Mouse (Mus musculus): Measurements from ENCODE around the gene Tppp3. TPM values are rescaled to one million over a fixed set of nuclear protein-coding genes. Genes with fewer than 3 reads are reported as not detected.

Gene Tppp3
- polyA plus RNA-seq, 1 experiment from 2014 or later, result 63.6 TPM

- peak; percentile 19; the same call in 1 of the 2 replicates for ATAC-seq (ENCODE audit: borderline replicate concordance, extremely low read depth, low FRiP score, low TSS enrichment)
- Histone ChIP-seq H3K36me3 (no peaks in the 10 kb centered on the region), H3K4me3 (no peak overlapping the region), H3K9ac (no peak overlapping the region), H3K4me1 (no peaks in the 10 kb centered on the region), H3K9me3 (no peaks in the 10 kb centered on the region), H3K4me2 (no peak overlapping the region), H3K27ac (no peak overlapping the region), H3K27me3 (no peaks in the 10 kb centered on the region)
- 4% methylated on average over 6 of the region's 6 CpGs for WGBS
Observed at GRCm38 (mm10) chr8:105441433-105441832, 29.9 kb downstream of the Tppp3 start.

GRCm38 (mm10) chr8:105438865-105439264 is 32.5 kb downstream of the Tppp3 start:
- H3K27ac ChIP-seq, result no peak overlapping the region
- no peaks in the 10 kb centered on the region for H3K9me3 ChIP-seq
- no peaks in the 10 kb centered on the region for H3K27me3 ChIP-seq
- no peak overlapping the region for H3K4me3 ChIP-seq
- ATAC-seq (ENCODE audit: borderline replicate concordance, extremely low read depth, low FRiP score, low TSS enrichment), result no peak
- H3K36me3 ChIP-seq, result no peaks in the 10 kb centered on the region
- H3K4me1 ChIP-seq, result peaks cover 2% of the 10 kb centered on the region; the same call in 1 of the 2 replicates
- WGBS, result 43% methylated on average over 5 of the region's 5 CpGs
- no peak overlapping the region for H3K4me2 ChIP-seq
- no peak overlapping the region for H3K9ac ChIP-seq

GRCm38 (mm10) chr8:105437078-105437748 is 34.1 kb downstream of the Tppp3 start:
- H3K4me3 ChIP-seq, result no peak overlapping the region
- no peak for ATAC-seq (ENCODE audit: borderline replicate concordance, extremely low read depth, low FRiP score, low TSS enrichment)
- no peaks in the 10 kb centered on the region for H3K36me3 ChIP-seq
- peaks cover 7% of the 10 kb centered on the region for H3K4me1 ChIP-seq
- WGBS, result 80% methylated on average over 5 of the region's 5 CpGs
- no peak overlapping the region for H3K9ac ChIP-seq
- no peaks in the 10 kb centered on the region for H3K9me3 ChIP-seq
- H3K4me2 ChIP-seq, result no peak overlapping the region
- no peaks in the 10 kb centered on the region for H3K27me3 ChIP-seq
- H3K27ac ChIP-seq, result no peak overlapping the region

GRCm38 (mm10) chr8:105436218-105436617 is 35.1 kb downstream of the Tppp3 start:
- ATAC-seq (ENCODE audit: borderline replicate concordance, extremely low read depth, low FRiP score, low TSS enrichment), result no peak

GRCm38 (mm10) chr8:105434136-105434535 is 37.2 kb downstream of the Tppp3 start:
- 53% methylated on average over 5 of the region's 5 CpGs for WGBS
- no peak for ATAC-seq (ENCODE audit: borderline replicate concordance, extremely low read depth, low FRiP score, low TSS enrichment)

More at GRCm38 (mm10) chr8:105436218-105436617, 35.1 kb downstream of the Tppp3 start:
- H3K27ac ChIP-seq, result no peak overlapping the region
- no peak overlapping the region for H3K4me2 ChIP-seq
- H3K9ac ChIP-seq, result no peak overlapping the region
- peaks cover 7% of the 10 kb centered on the region for H3K4me1 ChIP-seq
- H3K9me3 ChIP-seq, result no peaks in the 10 kb centered on the region
- 70% methylated on average over 5 of the region's 5 CpGs for WGBS
- H3K36me3 ChIP-seq, result no peaks in the 10 kb centered on the region
- H3K4me3 ChIP-seq, result no peak overlapping the region
- H3K27me3 ChIP-seq, result no peaks in the 10 kb centered on the region

GRCm38 (mm10) chr8:105433511-105433910 is 37.8 kb downstream of the Tppp3 start:
- H3K4me2 ChIP-seq, result no peak overlapping the region
- no peak overlapping the region for H3K4me3 ChIP-seq
- no peaks in the 10 kb centered on the region for H3K9me3 ChIP-seq
- ATAC-seq (ENCODE audit: borderline replicate concordance, extremely low read depth, low FRiP score, low TSS enrichment), result no peak
- 43% methylated on average over 5 of the region's 5 CpGs for WGBS
- H3K27me3 ChIP-seq, result no peaks in the 10 kb centered on the region
- H3K4me1 ChIP-seq, result peaks cover 7% of the 10 kb centered on the region
- H3K9ac ChIP-seq, result no peak overlapping the region
- H3K27ac ChIP-seq, result no peak overlapping the region
- no peaks in the 10 kb centered on the region for H3K36me3 ChIP-seq

More at GRCm38 (mm10) chr8:105434136-105434535, 37.2 kb downstream of the Tppp3 start:
- no peaks in the 10 kb centered on the region for H3K27me3 ChIP-seq
- no peaks in the 10 kb centered on the region for H3K36me3 ChIP-seq
- H3K4me2 ChIP-seq, result no peak overlapping the region
- no peak overlapping the region for H3K4me3 ChIP-seq
- peaks cover 7% of the 10 kb centered on the region for H3K4me1 ChIP-seq
- no peak overlapping the region for H3K9ac ChIP-seq
- H3K9me3 ChIP-seq, result no peaks in the 10 kb centered on the region
- H3K27ac ChIP-seq, result no peak overlapping the region

- no peak for ATAC-seq (ENCODE audit: borderline replicate concordance, extremely low read depth, low FRiP score, low TSS enrichment)
- Histone ChIP-seq H3K4me3 (no peak overlapping the region), H3K9ac (no peak overlapping the region), H3K4me2 (no peak overlapping the region), H3K27me3 (no peaks in the 10 kb centered on the region), H3K9me3 (no peaks in the 10 kb centered on the region), H3K4me1 (peaks cover 7% of the 10 kb centered on the region), H3K36me3 (no peaks in the 10 kb centered on the region), H3K27ac (no peak overlapping the region)
- 49% methylated on average over 6 of the region's 6 CpGs for WGBS
Observed at GRCm38 (mm10) chr8:105433021-105433420, 38.3 kb downstream of the Tppp3 start.

GRCm38 (mm10) chr8:105431743-105432515 is 39.4 kb downstream of the Tppp3 start:
- no peak overlapping the region for H3K27ac ChIP-seq
- H3K4me3 ChIP-seq, result no peak overlapping the region
- no peaks in the 10 kb centered on the region for H3K36me3 ChIP-seq
- no peak overlapping the region for H3K9ac ChIP-seq
- 76% methylated on average over 7 of the region's 7 CpGs for WGBS
- no peak for ATAC-seq (ENCODE audit: borderline replicate concordance, extremely low read depth, low FRiP score, low TSS enrichment)
- no peak overlapping the region for H3K4me2 ChIP-seq
- H3K4me1 ChIP-seq, result peaks cover 12% of the 10 kb centered on the region
- no peaks in the 10 kb centered on the region for H3K27me3 ChIP-seq
- H3K9me3 ChIP-seq, result no peaks in the 10 kb centered on the region

GRCm38 (mm10) chr8:105426878-105427277 is 44.4 kb downstream of the Tppp3 start:
- no peak overlapping the region for H3K4me2 ChIP-seq
- peaks cover 6% of the 10 kb centered on the region; the same call in 1 of the 2 replicates for H3K4me1 ChIP-seq
- H3K27ac ChIP-seq, result no peak overlapping the region
- H3K9me3 ChIP-seq, result no peaks in the 10 kb centered on the region
- no peak for ATAC-seq (ENCODE audit: borderline replicate concordance, extremely low read depth, low FRiP score, low TSS enrichment)
- H3K36me3 ChIP-seq, result no peaks in the 10 kb centered on the region
- no peak overlapping the region for H3K9ac ChIP-seq
- no peak overlapping the region for H3K4me3 ChIP-seq
- 34% methylated on average over 6 of the region's 6 CpGs for WGBS
- no peaks in the 10 kb centered on the region for H3K27me3 ChIP-seq

GRCm38 (mm10) chr8:105422006-105422405 is 49.3 kb downstream of the Tppp3 start:
- Histone ChIP-seq H3K9ac (no peak overlapping the region), H3K4me3 (no peak overlapping the region), H3K27me3 (no peaks in the 10 kb centered on the region), H3K9me3 (no peaks in the 10 kb centered on the region), H3K4me2 (no peak overlapping the region), H3K4me1 (no peaks in the 10 kb centered on the region), H3K27ac (no peak overlapping the region), H3K36me3 (no peaks in the 10 kb centered on the region)
- no peak for ATAC-seq (ENCODE audit: borderline replicate concordance, extremely low read depth, low FRiP score, low TSS enrichment)
- 68% methylated on average over 1 of the region's 1 CpGs for WGBS

- Histone ChIP-seq H3K4me2 (no peak overlapping the region), H3K9ac (no peak overlapping the region), H3K36me3 (no peaks in the 10 kb centered on the region), H3K27me3 (peaks cover 4% of the 10 kb centered on the region; the same call in 1 of the 2 replicates), H3K4me1 (no peaks in the 10 kb centered on the region), H3K9me3 (no peaks in the 10 kb centered on the region), H3K4me3 (no peak overlapping the region), H3K27ac (peak overlapping the region; percentile 62)
- ATAC-seq (ENCODE audit: borderline replicate concordance, extremely low read depth, low FRiP score, low TSS enrichment), result peak; percentile 83
- 56% methylated on average over 4 of the region's 4 CpGs for WGBS
Observed at GRCm38 (mm10) chr8:105419800-105420199, 51.5 kb downstream of the Tppp3 start.

GRCm38 (mm10) chr8:105418992-105419391 is 52.3 kb downstream of the Tppp3 start:
- H3K36me3 ChIP-seq, result no peaks in the 10 kb centered on the region
- H3K9me3 ChIP-seq, result no peaks in the 10 kb centered on the region
- no peak overlapping the region for H3K4me2 ChIP-seq
- H3K4me1 ChIP-seq, result 0 out of 2 replicates have a peak, but pooled peaks cover 4% of the 10 kb centered on the region
- peak overlapping the region; percentile 62 for H3K27ac ChIP-seq
- H3K9ac ChIP-seq, result no peak overlapping the region
- WGBS, result 70% methylated on average over 2 of the region's 2 CpGs
- no peak overlapping the region for H3K4me3 ChIP-seq
- peaks cover 12% of the 10 kb centered on the region for H3K27me3 ChIP-seq
- no peak for ATAC-seq (ENCODE audit: borderline replicate concordance, extremely low read depth, low FRiP score, low TSS enrichment)
